Mouse (Mus musculus) forebrain, embryonic 11.5 days (tissue): ENCODE measurements at regions not wholly inside any gene's neighbourhood (a gene's known extent, or its start where the extent isn't known, plus 50 kb on each side); places are given as distances from the start of the nearest gene placed in this dataset.

ENCODE experiments used
- ATAC-seq: fragments of 200-750 bp; cut with Nextera tagmentation; replicated peaks from 2 replicates; pipeline ENCODE4 v1.8.0; 2017; ENCODE audit warnings: moderate TSS enrichment; ENCODE audit not compliant: low FRiP score
- DNase-seq: peaks from one replicate; pipeline ENCODE4 v3.0.0-alpha.2; 2017; ENCODE audit warnings: low spot score
- H3K27ac ChIP-seq: fragments of 300-500 bp; sonication (generic); 2 replicates; pipeline ENCODE4 v1.5.1; 2014; ENCODE audit warnings: low read depth, low read length
- H3K27me3 ChIP-seq: fragments of 300-500 bp; sonication (generic); 2 replicates; pipeline ENCODE4 v1.6.1; 2014; ENCODE audit warnings: mild to moderate bottlenecking, low read length, mixed read lengths; ENCODE audit not compliant: control insufficient read depth, insufficient read depth
- H3K36me3 ChIP-seq: fragments of 300-500 bp; sonication (generic); 2 replicates; pipeline ENCODE4 v1.6.1; 2014; ENCODE audit warnings: mild to moderate bottlenecking, low read length, moderate library complexity, mixed read lengths; ENCODE audit not compliant: control insufficient read depth, insufficient read depth
- H3K4me1 ChIP-seq: fragments of 300-500 bp; sonication (generic); replicated peaks from 2 replicates; pipeline ENCODE4 v1.6.1; 2014; ENCODE audit warnings: low read length, mixed read lengths; ENCODE audit not compliant: control insufficient read depth, insufficient read depth
- H3K4me2 ChIP-seq: fragments of 300-500 bp; sonication (generic); 2 replicates; pipeline ENCODE4 v1.6.1; 2014; ENCODE audit warnings: low read depth, mild to moderate bottlenecking, low read length, moderate library complexity, mixed read lengths; ENCODE audit not compliant: severe bottlenecking
- H3K4me3 ChIP-seq: fragments of 300-500 bp; sonication (generic); 2 replicates; pipeline ENCODE4 v1.5.1; 2014; ENCODE audit warnings: low read depth, low read length
- H3K9ac ChIP-seq: fragments of 300-500 bp; sonication (generic); 2 replicates; pipeline ENCODE4 v1.6.1; 2014; ENCODE audit warnings: low read length
- H3K9me3 ChIP-seq: fragments of 300-500 bp; sonication (generic); 2 replicates; pipeline ENCODE4 v1.6.1; 2016; ENCODE audit warnings: low read length, mixed read lengths; ENCODE audit not compliant: control insufficient read depth
- WGBS: fragments of 180-500 bp; shearing (Covaris S2); extraction: QIAGEN DNeasy Blood & Tissue Kit; methylation state at CpG from one replicate; pipeline ENCODE4 v1.1.7; 2014; 5-methylcytosine and 5-hydroxymethylcytosine counted together

- Histone ChIP-seq H3K4me3 (no peak overlapping the region), H3K4me1 (peaks cover 31% of the 10 kb centered on the region), H3K9ac (0 out of 2 replicates have a peak overlapping the region, but pooled peaks have one; percentile 20), H3K27me3 (no peaks in the 10 kb centered on the region), H3K4me2 (peak overlapping the region; percentile 21; the same call in 1 of the 2 replicates), H3K27ac (peak overlapping the region; percentile 26), H3K9me3 (no peaks in the 10 kb centered on the region), H3K36me3 (no peaks in the 10 kb centered on the region)
- ATAC-seq (no peak), DNase-seq (no peak)
- WGBS, result 3% methylated on average over 9 of the region's 9 CpGs
Measured at GRCm38 (mm10) chr11:113184095-113184494, 402.1 kb downstream of the Sox9 start.

DNA sequence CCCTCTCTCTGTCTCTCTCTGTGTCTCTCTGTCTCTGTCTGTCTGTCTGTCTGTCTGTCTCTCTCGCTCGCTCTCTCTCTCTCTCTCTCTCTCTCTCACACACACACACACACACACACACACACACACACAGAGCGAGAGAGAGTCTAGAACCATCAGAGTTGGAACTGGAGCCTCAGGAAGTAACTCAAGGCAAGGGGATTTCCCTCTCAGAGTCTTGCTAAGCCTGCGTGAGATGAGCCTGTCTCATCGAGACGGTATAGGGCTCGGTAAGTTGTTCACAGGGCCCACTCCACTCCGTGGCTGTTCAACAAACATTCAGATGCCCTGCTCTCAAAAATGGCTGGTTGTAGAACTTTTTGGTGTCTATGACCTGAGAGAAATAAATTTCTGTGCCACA lies 405.4 kb downstream of the Sox9 start:
- H3K27me3 ChIP-seq, result no peaks in the 10 kb centered on the region
- H3K9me3 ChIP-seq, result no peaks in the 10 kb centered on the region
- H3K9ac ChIP-seq, result peak overlapping the region; percentile 20; the same call in 1 of the 2 replicates
- no peak for DNase-seq
- no peak for ATAC-seq
- no peaks in the 10 kb centered on the region for H3K36me3 ChIP-seq
- WGBS, result 62% methylated on average over 8 of the region's 8 CpGs
- H3K4me1 ChIP-seq, result peaks cover 38% of the 10 kb centered on the region
- H3K4me2 ChIP-seq, result no peak overlapping the region
- H3K4me3 ChIP-seq, result no peak overlapping the region
- H3K27ac ChIP-seq, result peak overlapping the region; percentile 85

DNA sequence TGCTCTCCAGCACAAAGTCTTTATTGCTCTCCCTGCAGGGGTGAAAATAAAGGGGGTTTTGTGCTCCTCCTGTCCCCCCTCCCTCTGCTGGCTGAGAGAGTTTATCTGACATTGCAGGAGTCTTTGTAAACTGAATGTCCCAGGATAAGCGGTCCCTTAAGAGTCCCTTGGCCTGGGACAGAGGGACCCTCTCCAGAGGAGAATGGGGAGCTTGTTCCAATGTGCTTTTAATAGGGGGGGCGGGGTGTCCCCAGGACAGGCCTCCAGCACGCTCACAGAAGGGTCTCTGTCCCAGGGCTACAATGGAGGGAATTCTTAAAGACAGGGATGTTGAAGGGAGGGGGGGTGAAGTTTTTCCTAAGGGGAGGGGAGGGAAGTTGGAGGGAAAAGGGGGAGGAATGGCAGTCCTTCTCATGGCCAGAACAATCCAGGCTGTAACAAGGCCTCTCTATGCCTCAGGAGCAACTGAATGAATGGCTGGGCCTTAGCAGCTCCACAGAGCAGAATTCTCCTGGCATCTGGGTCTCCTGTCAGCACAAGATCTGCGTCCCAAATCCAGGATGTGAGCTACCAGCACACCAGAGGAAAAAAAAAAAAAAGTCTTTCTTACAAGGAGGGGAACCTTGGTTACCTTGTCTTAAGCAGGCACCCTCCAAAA lies 406.4 kb downstream of the Sox9 start:
- peak; percentile 92 for ATAC-seq
- DNase-seq, result peak; percentile 81
- WGBS, result 5% methylated on average over 4 of the region's 4 CpGs
- H3K9me3 ChIP-seq, result no peaks in the 10 kb centered on the region
- H3K4me3 ChIP-seq, result no peak overlapping the region
- H3K4me2 ChIP-seq, result 0 out of 2 replicates have a peak overlapping the region, but pooled peaks have one; percentile 0
- peaks cover 38% of the 10 kb centered on the region for H3K4me1 ChIP-seq
- no peak overlapping the region for H3K9ac ChIP-seq
- no peaks in the 10 kb centered on the region for H3K36me3 ChIP-seq
- H3K27me3 ChIP-seq, result no peaks in the 10 kb centered on the region
- peak overlapping the region; percentile 85 for H3K27ac ChIP-seq

GRCm38 (mm10) chr11:113190006-113190405 lies 408.0 kb downstream of the Sox9 start:
- 89% methylated on average over 6 of the region's 6 CpGs for WGBS
- Histone ChIP-seq H3K4me1 (peaks cover 25% of the 10 kb centered on the region), H3K9me3 (no peaks in the 10 kb centered on the region), H3K9ac (no peak overlapping the region), H3K27ac (peak overlapping the region; percentile 85; the same call in 1 of the 2 replicates), H3K36me3 (no peaks in the 10 kb centered on the region), H3K4me3 (no peak overlapping the region), H3K4me2 (no peak overlapping the region), H3K27me3 (no peaks in the 10 kb centered on the region)
- no peak for ATAC-seq
- no peak for DNase-seq

- peaks cover 24% of the 10 kb centered on the region for H3K4me1 ChIP-seq
- no peak overlapping the region for H3K4me2 ChIP-seq
- no peak for DNase-seq
- H3K9me3 ChIP-seq, result no peaks in the 10 kb centered on the region
- no peaks in the 10 kb centered on the region for H3K27me3 ChIP-seq
- H3K27ac ChIP-seq, result no peak overlapping the region; the same call in 1 of the 2 replicates
- 88% methylated on average over 4 of the region's 4 CpGs for WGBS
- no peak overlapping the region for H3K9ac ChIP-seq
- ATAC-seq, result no peak
- no peak overlapping the region for H3K4me3 ChIP-seq
- H3K36me3 ChIP-seq, result no peaks in the 10 kb centered on the region
Measured at GRCm38 (mm10) chr11:113190520-113190919, 408.5 kb downstream of the Sox9 start.

DNA sequence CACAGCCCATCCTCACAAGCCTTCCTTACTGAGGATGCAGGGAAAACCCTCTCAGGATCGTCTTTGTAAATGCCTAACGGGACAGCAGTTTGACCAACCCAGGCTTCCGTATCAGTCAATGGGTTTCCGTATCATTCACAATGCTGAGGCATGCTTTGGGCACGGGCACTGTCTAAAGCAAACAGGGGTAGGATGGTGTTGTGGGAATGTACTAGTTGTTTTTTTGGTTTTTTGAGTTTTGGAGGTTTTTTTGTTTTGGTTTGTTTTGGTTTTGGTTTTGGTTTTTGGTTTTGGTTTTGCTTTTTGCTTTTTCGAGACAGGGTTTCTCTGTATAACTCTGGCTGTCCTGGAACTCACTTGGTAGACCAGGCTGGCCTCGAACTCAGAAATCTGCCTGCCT lies 409.0 kb downstream of the Sox9 start:
- no peak for DNase-seq

DNA sequence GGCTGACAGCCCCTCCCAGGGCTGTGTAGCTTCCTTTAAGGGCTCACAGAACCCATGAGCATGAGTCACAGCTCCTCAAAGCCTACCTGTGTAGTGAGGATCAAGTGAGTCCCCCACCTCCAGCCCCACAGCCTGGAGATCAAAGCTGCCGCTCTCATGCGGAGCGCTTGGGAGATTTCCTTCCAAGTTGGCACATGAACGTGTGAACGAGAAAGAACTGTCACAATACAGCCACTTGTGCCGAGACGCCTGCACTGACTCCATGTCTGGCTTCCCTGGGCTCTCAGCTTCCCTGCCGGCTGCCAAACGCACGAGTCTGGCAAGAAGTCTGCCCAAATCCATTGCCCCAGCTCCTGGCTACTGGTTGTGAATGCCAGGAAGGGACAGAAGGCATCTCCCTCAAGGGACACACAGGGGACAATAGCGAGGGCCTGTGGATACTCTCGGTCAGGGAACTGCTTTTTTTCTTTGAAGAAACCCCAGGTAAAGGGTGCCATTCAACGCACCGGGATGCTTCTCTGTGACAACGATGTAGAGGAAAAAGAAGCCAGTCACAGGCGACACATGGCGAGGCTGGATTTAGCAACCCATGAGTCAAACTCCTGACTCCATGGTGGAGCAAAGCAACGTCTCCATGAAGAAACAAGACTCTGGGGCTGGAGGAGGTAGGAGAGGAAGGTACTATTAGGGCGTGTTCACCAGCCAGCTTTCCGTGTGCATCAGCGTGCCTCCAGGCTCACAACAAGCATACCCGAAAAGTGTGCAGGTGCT lies 410.2 kb downstream of the Sox9 start:
- DNase-seq, result no peak
- Histone ChIP-seq H3K36me3 (no peaks in the 10 kb centered on the region), H3K9me3 (no peaks in the 10 kb centered on the region), H3K9ac (no peak overlapping the region), H3K27me3 (no peaks in the 10 kb centered on the region), H3K4me3 (no peak overlapping the region), H3K4me1 (peaks cover 20% of the 10 kb centered on the region), H3K27ac (no peak overlapping the region), H3K4me2 (no peak overlapping the region)
- 79% methylated on average over 22 of the region's 22 CpGs for WGBS
- ATAC-seq, result no peak

More for the DNA sequence above, 409.0 kb downstream of the Sox9 start:
- no peak for ATAC-seq
- H3K36me3 ChIP-seq, result no peaks in the 10 kb centered on the region
- H3K27ac ChIP-seq, result no peak overlapping the region
- no peaks in the 10 kb centered on the region for H3K9me3 ChIP-seq
- no peaks in the 10 kb centered on the region for H3K27me3 ChIP-seq
- H3K4me1 ChIP-seq, result peaks cover 23% of the 10 kb centered on the region
- WGBS, result 92% methylated on average over 7 of the region's 7 CpGs
- H3K4me3 ChIP-seq, result no peak overlapping the region
- no peak overlapping the region for H3K4me2 ChIP-seq
- no peak overlapping the region for H3K9ac ChIP-seq

DNA sequence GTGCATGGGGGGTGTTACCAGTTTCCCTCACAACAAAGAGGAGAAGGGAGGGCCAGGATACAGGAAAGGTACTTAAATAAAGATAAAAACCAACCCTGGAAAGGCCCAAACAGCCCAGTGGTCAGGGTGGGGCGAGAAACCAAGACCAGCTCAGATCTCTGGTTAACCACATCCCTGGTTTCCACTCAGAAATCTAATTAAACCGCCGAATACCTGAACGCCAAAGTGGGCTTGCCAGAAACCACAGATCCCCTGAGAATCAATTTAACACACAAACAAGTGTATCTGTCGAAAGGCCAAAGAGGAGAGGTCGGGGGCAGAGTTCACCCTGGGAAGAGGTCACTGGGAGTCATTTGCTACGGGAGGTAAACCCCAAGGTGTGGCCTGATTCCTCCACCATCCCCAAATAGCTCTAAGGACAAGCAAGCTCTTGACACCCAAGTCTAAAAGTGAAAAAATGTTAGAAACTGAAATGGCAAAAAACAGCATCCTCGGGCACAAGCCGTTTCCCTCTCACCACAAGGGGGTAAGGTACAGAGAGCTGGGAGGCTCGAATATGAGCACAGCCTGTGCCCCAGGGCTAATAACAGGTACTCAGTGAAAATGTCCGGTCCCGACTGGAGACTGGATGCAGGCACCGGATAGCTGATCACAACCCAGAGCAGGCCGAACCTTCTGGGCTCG lies 412.3 kb downstream of the Sox9 start:
- ATAC-seq (no peak), DNase-seq (no peak)
- Histone ChIP-seq H3K9me3 (no peaks in the 10 kb centered on the region), H3K9ac (no peak overlapping the region), H3K36me3 (no peaks in the 10 kb centered on the region), H3K4me2 (no peak overlapping the region), H3K4me1 (peaks cover 9% of the 10 kb centered on the region), H3K27me3 (no peaks in the 10 kb centered on the region), H3K4me3 (no peak overlapping the region), H3K27ac (no peak overlapping the region)
- WGBS, result 79% methylated on average over 15 of the region's 15 CpGs
